Mouse (Mus musculus): ENCODE results near the gene Ssbp3.

Gene Ssbp3

DNA sequence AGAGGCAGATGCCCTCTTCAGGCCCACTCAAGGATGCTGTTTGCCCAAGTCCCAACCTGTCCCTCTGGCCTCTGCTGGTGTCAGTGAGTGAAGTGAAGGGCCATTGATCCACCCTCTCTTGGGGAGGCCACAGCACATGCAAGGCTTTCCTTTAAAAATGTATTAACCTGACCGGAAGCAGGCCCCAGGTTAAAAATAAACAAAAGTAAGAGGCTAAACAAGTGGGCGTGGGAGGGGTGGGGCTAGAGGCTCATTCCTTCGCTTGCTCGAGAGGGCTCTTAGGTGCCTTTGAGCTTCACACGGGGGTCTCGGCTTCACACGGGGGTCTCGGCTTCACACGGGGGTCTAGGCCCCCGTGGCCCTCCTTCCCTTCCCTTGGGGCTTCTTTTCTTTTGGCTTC, 54.5 kb downstream of the Ssbp3 start:
- no peak for DNase-seq

DNA sequence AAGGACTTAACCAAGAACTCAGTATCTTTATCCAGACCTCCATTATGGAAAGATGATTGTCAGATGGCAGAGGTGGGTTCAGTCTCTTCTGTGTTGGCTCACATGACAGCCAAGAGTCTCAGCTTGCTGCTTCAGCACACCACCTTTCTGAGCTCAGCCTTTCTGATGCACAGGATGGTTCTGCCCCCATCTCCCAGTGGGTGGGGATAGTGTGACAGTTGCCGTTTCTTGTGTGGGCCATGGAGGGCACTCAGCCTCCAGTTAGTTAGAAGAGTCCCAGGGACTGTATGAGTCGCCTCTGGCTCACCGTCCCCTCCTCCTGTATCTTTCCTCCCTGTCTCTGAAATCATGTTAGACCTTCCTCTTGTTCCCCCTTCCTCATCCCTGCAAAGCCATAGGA, 55.9 kb downstream of the Ssbp3 start:
- DNase-seq: no peak

DNA sequence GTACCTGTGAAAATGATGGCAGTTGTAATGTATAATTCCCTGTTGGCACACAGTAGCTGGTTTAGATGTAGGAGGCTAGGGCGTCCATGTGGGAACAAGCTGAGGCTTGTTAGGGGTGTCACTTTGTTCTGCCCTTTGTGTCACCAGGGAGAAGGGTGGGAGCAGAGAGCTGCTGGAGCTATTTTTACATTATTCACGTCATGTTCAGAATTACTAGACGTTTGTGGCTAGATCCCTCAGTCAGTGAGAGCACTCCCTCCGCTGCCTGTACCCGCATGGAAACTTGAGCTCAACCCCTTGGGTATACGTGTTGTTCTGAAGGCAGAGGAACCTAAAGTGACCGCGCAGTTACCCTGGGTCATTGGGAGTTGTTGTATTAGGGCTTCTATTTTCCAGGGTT, 58.4 kb downstream of the Ssbp3 start:
- DNase-seq: no peak

DNA sequence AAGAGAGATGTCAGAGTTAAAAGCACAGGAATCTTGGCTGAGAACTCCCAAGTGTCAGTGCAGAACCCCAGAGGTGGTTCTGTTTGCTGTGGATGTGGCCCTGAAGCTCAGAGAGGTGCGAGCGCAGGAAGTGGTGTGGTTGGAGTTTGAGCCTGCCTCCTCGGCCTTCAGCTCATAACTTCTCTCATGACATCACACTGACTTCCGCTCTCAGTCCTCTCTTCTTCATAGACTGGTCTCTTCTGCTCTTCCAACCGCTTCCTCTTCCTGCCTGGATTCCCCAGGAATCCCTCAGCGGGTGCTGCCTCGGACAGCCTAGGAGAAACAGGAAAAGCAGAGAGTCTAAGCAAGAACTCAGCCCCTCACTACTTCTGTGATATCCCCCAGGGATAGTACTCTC, 60.3 kb downstream of the Ssbp3 start:
- DNase-seq: no peak

DNA sequence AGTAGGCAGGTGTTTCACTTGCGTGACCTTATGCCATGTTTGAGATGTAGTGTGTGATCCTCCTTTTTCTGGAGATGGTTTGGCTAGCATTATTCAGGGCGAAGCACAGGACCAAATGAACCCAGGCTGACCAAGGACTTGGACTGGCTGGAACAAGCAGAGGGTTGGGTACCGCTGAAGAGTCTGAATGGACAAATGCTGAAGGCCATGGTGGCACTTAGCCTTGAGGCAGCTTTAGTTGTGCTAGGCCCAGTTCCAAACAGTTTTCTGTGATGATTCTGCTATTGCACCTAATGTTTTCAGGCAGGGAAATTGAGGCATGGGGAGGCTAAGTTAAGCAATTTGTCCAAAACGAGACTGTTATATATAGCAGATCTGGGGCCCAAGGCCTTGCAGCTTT, 61.6 kb downstream of the Ssbp3 start:
- no peak for DNase-seq

DNA sequence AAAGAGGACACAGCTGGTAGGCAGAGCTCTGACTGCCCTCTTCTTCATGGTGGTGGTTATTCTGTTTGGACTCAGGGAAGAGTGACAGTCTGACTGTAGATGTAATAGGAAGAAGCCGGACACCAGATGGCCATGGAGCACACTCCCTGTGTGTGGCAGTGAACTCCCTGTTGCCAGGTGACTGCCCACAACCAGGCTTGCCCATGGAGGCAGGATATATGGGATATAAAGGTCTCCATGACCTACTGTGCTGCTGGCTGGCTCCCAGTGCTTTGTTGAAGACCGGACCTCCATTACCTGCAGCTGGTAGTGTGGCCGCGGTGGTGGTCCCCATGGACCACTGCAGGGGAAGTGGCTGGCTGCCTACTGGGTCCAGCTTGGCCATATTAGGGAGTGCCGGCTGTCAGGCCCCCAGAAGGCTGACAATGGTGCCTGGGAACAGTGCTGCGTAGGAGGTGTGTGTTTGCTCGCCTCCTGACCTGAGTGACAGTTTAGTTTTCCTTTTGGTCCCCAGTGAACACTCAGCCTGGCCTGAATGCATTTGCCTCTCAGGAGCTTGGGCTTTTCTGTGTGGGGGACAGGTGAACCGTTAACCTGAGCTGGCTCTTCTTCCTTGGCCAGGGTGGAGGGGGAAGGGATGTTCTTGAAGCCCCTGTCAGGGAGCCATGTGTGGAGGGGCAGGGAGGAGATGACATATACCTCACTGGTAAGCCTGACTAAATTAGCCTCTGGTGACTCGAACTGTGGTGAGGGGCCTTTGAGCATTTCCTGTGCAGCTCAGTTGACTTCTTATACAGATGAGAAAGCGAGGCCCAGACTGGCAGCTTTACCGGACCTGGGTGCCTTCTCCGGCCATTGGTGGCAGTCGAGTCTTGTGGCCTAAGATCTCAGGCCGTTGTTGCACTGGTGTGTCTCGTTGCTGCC, 62.2 kb downstream of the Ssbp3 start:
- DNase-seq: peak; percentile 93

DNA sequence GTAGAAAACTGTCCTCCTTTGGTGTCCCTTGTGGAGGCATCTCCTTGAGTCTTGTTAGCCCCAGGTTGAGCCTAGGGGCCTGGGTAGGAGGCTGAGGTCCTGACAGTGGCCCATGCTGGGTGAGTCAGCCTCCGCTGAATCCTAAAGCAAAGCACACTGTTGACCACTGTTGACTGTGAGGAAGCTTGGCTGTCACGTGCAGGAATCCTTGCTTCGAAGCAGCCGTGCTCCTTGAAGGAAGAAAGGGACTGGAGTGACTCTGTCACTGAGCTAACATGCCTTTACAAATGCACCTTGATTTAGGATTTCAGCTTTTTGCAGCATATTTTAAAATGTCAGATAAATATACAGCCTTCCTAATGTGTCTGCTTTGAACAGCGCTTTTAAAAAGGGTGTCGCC, 64.8 kb downstream of the Ssbp3 start:
- DNase-seq: no peak

DNA sequence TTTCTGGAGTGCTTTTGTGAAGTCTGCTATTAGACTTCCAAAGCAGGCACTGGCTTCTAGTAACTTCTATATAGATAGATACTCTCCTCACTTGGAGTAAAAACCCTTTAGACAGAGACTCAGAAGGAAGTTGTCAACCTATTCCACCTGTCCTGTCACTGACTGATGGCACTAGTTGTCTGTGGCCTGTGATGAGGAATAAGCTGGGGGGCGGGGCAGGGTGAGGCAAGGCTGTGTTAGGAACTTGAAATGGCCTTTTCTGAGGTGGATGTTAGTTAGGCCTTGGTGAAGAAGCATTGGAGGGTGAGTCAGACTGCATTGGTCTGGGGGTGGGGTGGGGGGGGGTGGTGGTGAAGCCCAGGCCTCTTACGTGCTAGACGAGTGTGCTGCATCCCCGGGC, 65.4 kb downstream of the Ssbp3 start:
- DNase-seq: no peak

DNA sequence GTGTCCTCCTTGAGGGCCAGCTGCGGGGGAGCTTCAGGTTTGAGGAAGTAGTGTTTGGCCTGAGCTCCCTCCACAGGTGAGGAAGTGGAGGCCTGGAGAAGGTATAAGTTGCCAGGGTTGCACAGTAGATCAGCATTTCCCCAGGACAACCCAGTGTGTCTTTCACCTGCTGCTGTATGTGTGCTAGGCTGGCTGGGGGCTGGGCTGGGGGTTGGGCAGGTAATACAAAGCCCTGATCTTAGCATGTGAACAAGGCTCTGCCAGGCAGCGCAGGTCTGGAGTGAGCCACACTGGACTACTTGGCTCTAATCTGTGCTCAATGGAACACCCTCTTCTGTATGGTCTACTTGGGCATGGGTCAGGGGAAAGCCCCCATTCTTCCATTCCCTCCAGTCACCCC, 66.1 kb downstream of the Ssbp3 start:
- DNase-seq: no peak

DNA sequence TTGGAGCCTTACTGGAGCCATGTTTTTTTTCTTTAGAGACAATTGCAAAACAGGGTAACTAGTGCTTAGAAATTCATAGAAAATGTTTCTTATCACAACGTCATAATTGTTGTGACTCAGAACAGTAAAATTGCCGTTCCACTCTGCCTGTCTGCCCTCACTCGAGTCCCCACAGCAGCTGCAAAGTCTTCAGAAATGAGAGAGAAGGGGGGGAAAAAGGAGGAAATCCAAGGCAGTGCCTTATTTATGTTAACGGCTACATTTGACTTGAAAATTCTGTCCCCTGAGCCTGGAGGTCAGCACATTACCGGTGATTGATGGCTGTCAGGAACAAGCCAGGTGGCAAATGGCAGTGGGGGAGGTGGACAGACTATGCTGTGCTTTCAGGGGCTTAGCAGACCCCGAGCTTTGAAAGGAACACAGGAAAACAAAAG, 66.7 kb downstream of the Ssbp3 start:
- no peak for DNase-seq

DNA sequence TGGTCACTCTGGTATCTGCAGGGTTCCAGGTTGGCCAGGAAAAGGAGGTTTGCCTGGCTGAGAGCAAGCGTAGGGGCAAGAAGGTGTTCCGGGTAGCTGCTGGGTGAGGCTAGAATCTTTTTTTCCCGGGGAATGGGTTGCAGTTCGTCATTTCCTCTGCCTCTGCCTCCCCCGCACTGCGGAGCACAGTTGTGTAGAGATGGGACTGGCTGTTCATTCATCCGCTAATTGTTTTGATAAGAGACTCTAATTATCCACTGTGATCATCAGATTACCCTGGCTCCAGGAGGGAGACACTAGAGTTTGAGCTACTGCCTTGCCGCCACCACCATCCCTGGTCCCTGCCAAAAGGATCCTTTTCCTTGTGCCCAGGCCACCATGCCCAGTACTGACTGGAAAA, 67.9 kb downstream of the Ssbp3 start:
- no peak for DNase-seq

DNA sequence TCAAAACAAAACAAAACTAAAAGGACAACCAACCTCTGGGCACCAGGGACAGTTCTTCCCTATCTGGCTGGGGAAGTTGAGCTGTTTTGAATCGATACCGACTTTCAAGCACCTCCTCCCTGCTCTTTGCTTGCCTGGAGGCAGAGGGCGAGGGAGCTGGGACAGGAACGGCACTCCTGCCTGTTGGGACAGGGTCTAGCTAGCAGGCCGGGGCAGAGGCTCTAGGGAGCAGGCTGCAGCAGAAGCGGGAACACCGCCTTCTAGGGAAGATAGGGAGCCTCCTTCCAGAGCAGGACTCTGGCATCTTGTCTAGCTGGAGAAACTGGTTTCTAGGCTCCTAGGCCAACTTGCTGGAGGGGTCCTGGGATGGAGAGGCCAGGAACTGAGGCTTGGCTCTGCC, 70.2 kb downstream of the Ssbp3 start:
- no peak for DNase-seq

DNA sequence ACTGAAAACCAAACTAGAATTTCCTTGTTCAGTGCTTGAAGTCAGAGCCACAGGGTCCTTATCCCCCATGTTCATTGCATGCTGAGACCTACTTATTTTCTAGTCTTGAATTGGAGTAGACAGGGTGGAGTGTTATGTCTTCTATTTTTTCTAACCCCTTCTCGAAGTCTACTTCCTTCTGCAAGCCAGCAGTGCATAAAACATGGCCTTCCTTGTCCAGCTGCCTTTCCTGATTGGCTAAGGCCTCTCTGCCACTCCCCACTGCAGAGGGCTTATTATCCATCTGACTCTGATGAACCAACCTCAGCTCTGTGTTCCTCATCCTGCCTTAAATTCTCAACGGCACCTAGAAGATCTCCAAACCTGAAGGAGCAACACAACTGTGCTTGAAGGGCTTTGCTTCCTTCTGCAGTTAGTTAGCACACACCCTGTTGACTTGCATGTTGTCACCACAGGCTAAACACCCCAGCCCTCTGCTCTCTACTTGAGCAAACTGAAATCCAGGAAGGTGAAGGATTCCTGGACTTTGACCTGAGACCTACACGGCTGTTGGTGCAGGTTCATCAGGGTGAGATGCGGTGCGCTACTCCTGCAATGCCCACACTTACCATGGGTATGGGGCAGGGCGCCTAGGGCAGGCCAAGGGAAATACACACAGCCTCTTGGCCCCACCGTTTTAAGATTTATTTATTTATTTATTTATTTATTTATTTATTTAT, 71.0 kb downstream of the Ssbp3 start:
- no peak for DNase-seq

DNA sequence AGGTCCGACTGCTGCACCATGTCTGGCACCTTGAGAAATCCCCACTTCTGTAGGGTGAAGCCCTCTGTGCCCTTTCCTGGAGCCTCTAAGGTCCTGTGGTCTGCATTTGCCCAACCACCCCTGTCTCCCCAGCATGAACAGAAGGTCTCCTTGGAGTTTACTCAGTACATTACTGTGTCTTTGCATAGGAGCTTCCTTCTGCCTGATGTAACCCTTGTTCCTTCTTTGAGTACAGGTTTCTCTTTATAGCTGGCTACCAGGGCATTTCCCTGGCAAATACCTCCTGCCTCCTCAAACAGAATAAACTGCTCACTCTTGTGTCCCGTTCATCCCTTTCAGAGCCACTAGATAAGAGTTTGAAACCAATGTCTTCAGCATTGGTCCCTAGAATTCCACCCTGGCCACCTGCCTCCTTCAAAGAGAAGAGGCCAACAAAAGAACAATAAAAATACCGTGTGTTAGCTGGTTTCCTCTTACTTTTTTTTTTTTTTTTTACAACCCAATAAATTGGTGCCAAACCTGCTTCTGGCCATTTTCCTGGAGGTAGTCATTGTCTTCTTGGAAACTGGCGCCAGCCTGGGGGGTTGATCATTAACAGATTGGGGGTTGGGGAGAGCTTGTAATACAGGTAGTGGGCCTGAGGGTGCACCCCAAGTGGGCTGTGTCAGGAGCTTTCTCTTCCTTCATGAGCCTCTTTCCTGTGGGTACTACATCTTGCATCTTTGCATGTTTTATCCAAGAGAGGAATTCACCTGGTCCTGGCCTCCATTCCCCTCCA, 72.0 kb downstream of the Ssbp3 start:
- DNase-seq: no peak

DNA sequence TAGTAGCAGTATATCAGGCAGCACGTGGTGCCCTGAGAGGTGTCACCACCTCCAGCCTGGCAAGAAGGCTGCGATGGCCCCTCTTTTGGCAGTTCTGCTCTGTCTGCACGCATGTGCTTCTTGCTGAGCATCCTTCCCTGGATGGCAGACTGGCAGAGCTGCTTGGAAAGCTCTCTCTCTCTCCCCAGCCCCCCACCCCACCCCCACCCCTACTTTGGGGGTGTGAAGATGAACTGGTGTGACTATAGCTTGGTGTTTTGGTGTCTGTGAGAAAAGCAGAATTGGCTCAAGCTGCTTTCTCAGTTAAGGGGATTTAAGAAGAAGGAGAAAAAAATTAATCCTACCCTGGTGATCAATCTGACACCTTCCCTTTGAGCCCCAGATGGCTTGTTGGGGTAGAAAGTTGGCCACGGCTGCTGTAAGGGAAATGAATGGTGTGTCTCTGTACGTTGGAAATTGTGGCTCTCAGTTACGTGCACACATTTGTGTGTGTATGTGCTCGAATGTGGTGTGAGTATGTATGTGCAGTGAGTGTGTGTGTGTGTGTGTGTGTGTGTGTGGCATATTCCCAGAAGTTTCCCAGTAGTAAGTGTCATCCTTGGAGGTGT, 73.5 kb downstream of the Ssbp3 start:
- no peak for DNase-seq

DNA sequence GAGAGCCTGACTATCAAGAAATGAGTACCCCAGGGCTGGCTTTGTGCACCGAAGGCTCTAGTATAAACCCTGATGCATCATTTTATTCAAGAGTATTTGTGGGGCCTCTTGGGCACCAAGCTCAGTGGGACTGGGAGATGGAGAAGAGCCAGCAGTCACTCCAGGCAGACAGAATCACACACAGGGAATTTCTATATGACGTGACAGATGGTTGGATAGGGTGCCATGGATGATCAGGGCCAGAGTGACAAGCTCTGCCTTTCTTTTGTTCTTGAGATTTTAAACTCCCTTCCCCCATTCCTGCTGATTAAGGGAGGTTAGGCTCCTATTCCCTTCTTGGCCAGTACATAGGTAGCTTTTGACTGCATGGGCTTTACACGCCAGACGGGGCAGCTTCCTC, 74.8 kb downstream of the Ssbp3 start:
- no peak for DNase-seq

DNA sequence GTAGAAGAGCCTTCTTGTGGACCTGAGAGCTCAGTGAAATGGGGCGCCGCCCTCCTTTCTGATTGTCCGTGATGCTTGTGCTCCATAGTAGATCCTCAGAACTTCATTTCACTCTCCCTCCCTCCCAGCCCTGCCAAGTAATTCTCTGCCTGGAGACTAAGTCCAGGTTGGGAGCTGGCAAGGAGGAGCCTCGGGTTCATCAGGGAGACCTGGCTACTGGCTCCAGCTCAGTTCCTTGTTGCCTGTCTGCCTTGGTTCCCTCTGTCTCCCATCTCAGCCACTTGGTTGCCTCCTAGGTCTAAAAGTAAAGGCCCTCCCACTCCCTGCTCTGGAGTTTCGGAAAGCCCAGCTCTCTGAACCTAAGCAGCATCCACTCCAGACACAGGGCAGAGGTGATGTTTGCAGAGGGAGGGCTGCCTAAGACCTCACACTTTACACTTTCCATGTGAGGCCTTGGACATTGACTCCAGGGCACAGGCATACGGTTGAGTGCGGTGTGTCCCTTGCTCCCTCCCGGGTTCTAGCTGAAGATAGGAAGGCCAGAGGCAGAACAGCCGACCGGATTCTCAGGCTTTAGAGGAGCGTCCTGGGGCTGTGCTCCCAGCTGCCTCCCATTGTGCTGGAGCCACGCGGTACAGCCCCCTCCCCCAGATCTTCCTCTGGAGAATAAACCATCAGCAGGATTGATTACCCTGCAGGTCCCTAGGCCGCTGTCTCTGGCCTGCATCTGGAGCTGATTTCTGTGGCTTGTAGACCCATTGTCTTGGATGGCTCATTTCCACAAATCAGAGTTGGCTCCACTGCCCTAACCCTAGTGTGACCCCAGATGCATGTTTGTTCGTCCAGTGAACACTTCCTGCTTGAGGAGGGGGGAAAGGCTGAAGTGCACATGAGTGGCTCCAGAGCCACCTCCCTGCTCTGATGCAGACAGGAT, 75.7 kb downstream of the Ssbp3 start:
- no peak for DNase-seq

DNA sequence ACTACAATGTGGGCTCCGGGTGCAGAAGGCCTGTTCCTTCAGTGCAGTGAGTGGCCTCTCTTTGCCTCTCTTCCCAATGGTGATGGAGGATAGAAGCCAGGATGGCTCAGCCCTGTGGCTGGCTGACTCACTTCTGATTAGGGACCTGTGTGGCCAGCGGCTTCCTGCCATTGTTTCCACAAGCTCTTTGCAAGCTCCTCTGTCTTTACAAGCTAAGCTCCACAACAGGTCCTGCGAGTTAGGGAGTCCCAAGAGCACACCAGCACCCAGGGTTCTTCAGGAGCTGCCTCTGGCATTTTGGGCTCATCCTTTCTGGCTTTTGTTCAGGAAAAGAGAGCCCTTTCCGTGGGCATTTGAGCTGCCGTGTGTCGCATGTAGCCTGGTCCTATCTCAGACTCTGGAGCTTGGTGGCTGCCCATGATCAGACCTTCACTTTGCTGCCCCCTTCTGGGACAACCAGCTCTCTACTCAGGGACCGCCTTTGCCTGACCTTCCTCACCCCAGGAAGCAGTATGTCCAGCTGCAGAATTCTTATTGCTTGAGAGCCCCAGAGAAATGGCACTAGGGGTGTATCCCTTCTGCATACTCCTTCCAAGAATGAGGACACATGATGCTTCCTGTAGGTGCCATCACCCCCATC, 77.3 kb downstream of the Ssbp3 start:
- DNase-seq: peak; percentile 86

DNA sequence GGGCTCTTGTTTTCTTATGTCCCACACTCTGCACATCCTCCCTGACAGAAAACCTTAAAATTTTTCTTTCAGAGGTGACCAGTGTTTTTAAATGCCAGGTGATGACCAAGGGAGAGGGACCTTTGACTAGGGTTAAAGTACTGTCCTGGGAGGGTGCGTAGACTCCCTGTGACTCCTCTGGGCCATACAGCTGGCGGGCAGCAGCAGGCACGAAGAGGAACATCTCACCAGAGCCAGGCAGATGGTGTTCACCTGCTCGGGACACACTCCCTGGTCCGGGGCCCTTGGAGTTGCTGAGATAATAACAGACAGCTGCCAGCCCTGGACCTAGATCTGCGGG, 78.4 kb downstream of the Ssbp3 start:
- no peak for DNase-seq

DNA sequence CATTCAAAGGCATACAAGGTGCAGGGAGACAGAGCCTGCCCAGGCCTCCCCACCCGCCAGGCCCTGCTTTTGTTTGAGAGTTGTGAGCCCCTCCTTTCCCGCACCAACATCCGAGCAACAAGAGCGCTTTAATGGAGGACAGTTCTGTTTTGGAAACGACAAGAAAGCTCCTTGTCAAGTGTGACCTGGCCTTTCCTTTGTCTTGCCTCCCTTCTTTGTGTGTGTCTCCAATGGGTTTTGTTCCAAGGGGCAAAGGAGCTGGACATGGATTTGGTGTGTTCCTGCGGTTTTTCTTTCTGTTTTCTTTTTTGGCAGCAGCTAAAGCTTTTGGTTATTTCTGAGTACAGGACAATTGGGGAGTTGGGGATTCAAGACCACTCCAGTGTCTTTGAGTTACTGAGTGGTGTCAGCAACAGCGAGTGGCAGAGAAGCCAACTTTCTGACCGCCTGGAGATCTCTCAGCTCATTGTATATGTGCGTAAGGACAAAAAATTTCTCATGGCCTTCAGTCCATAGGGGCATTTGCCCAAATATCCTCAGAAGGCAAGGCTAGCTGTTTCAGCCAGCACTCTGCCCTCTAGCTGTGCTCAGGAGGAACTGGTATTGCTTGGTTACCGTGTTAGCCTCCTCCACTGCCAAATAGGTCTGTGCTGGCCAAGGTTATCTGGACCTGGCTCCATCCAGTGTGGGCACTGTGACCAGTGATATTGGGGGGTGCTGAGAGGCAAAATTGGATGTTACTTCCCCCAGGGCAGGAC, 78.9 kb downstream of the Ssbp3 start:
- peak; percentile 79 for DNase-seq

DNA sequence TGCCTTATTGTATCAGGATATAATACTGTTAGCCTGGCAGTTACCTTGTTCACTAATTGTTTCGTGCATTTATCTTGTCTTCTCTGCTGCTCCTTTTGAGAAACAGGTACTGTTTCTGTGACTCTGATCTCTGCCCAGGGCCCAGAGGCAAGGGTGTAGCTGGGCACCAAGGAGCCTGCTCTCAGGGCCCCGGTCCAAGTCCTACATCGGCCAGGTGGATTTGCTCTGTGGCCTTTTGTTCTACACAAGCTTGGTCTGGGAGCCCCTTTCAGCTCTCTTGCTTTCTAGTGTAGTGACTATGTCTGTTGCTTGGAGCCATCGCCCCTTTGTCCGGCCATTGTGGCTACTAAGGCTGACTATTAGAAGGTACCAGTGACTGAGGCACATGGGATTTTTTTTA, 82.6 kb downstream of the Ssbp3 start:
- no peak for DNase-seq

Measured in cerebellum, adult 9-11 months (tissue).